Mouse (Mus musculus): ENCODE data around the gene Ano6. TPM values are rescaled to one million over a fixed set of nuclear protein-coding genes. Genes with fewer than 3 reads are reported as not detected.

Ano6 gene
- polyA plus RNA-seq, 1 experiment from 2014 or later: 16.2 TPM

GRCm38 (mm10) chr15:95804255-95804654 lies 13.6 kb downstream of the Ano6 start:
- Histone ChIP-seq H3K9me3 (ENCODE audit: control insufficient read depth, low read length) (no peaks in the 10 kb centered on the region), H3K4me2 (replicated peaks; ENCODE audit: low read depth) (0 out of 2 replicates have a peak overlapping the region, but pooled peaks have one; percentile 9), H3K27ac (replicated peaks) (peak overlapping the region; percentile 76), H3K9ac (ENCODE audit: low read length) (no peak overlapping the region), H3K4me3 (ENCODE audit: low read depth, low read length) (no peak overlapping the region), H3K4me1 (replicated peaks; ENCODE audit: control insufficient read depth, insufficient read depth) (peaks cover 12% of the 10 kb centered on the region), H3K27me3 (ENCODE audit: control insufficient read depth, insufficient read depth, low read length) (no peaks in the 10 kb centered on the region), H3K36me3 (ENCODE audit: control insufficient read depth, insufficient read depth, low read length) (no peaks in the 10 kb centered on the region)
- 11% methylated on average over 7 of the region's 7 CpGs for WGBS
- ATAC-seq (ENCODE audit: low FRiP score, low TSS enrichment) (peak; percentile 87), DNase-seq (ENCODE audit: low spot score) (peak; percentile 78)
- peak; percentile 28 for TF ChIP-seq CTCF (IDR thresholded peaks at IDR 0.05; ENCODE audit: low read depth)
- TF ChIP-seq EP300 (optimal IDR thresholded peaks at IDR 0.05): no peak

- Histone ChIP-seq H3K27ac (replicated peaks) (peak overlapping the region; percentile 76), H3K9ac (ENCODE audit: low read length) (no peak overlapping the region), H3K36me3 (ENCODE audit: control insufficient read depth, insufficient read depth, low read length) (no peaks in the 10 kb centered on the region), H3K4me3 (ENCODE audit: low read depth, low read length) (no peak overlapping the region), H3K4me2 (replicated peaks; ENCODE audit: low read depth) (no peak overlapping the region), H3K27me3 (ENCODE audit: control insufficient read depth, insufficient read depth, low read length) (no peaks in the 10 kb centered on the region), H3K4me1 (replicated peaks; ENCODE audit: control insufficient read depth, insufficient read depth) (peaks cover 12% of the 10 kb centered on the region), H3K9me3 (ENCODE audit: control insufficient read depth, low read length) (no peaks in the 10 kb centered on the region)
- TF ChIP-seq CTCF (IDR thresholded peaks at IDR 0.05; ENCODE audit: low read depth): no peak
- TF ChIP-seq EP300 (optimal IDR thresholded peaks at IDR 0.05): no peak
- WGBS: 37% methylated on average over 5 of the region's 5 CpGs
- DNase-seq (ENCODE audit: low spot score) (no peak), ATAC-seq (ENCODE audit: low FRiP score, low TSS enrichment) (peak; percentile 8; the same call in 1 of the 2 replicates)
These were observed 14.4 kb downstream of the Ano6 start for GRCm38 (mm10) chr15:95805022-95805471.

GRCm38 (mm10) chr15:95807908-95808307 lies 17.3 kb downstream of the Ano6 start:
- Histone ChIP-seq H3K27me3 (ENCODE audit: control insufficient read depth, insufficient read depth, low read length) (no peaks in the 10 kb centered on the region), H3K4me1 (replicated peaks; ENCODE audit: control insufficient read depth, insufficient read depth) (peaks cover 5% of the 10 kb centered on the region), H3K4me3 (ENCODE audit: low read depth, low read length) (no peak overlapping the region), H3K27ac (replicated peaks) (no peak overlapping the region), H3K36me3 (ENCODE audit: control insufficient read depth, insufficient read depth, low read length) (no peaks in the 10 kb centered on the region), H3K9me3 (ENCODE audit: control insufficient read depth, low read length) (no peaks in the 10 kb centered on the region), H3K4me2 (replicated peaks; ENCODE audit: low read depth) (no peak overlapping the region), H3K9ac (ENCODE audit: low read length) (no peak overlapping the region)
- ATAC-seq (ENCODE audit: low FRiP score, low TSS enrichment) (no peak), DNase-seq (ENCODE audit: low spot score) (no peak)
- no peak for TF ChIP-seq EP300 (optimal IDR thresholded peaks at IDR 0.05)
- no peak for TF ChIP-seq CTCF (IDR thresholded peaks at IDR 0.05; ENCODE audit: low read depth)
- WGBS: 65% methylated on average over 3 of the region's 3 CpGs

GRCm38 (mm10) chr15:95810357-95810761 lies 19.7 kb downstream of the Ano6 start:
- Histone ChIP-seq H3K4me2 (replicated peaks; ENCODE audit: low read depth) (no peak overlapping the region), H3K27ac (replicated peaks) (no peak overlapping the region), H3K4me3 (ENCODE audit: low read depth, low read length) (no peak overlapping the region), H3K4me1 (replicated peaks; ENCODE audit: control insufficient read depth, insufficient read depth) (no peaks in the 10 kb centered on the region; the same call in 1 of the 2 replicates), H3K9ac (ENCODE audit: low read length) (no peak overlapping the region), H3K36me3 (ENCODE audit: control insufficient read depth, insufficient read depth, low read length) (no peaks in the 10 kb centered on the region), H3K27me3 (ENCODE audit: control insufficient read depth, insufficient read depth, low read length) (no peaks in the 10 kb centered on the region), H3K9me3 (ENCODE audit: control insufficient read depth, low read length) (no peaks in the 10 kb centered on the region)
- no peak for DNase-seq (ENCODE audit: low spot score)
- peak; percentile 53 for ATAC-seq (ENCODE audit: low FRiP score, low TSS enrichment)
- no peak for TF ChIP-seq EP300 (optimal IDR thresholded peaks at IDR 0.05)
- no peak for TF ChIP-seq CTCF (IDR thresholded peaks at IDR 0.05; ENCODE audit: low read depth)
- WGBS: 65% methylated on average over 4 of the region's 4 CpGs

- 94% methylated on average over 8 of the region's 8 CpGs for whole genome bisulfite sequencing
- Histone ChIP-seq H3K36me3 (ENCODE audit: control insufficient read depth, insufficient read depth, low read length) (no peaks in the 10 kb centered on the region), H3K4me3 (ENCODE audit: low read depth, low read length) (no peak overlapping the region), H3K27me3 (ENCODE audit: control insufficient read depth, insufficient read depth, low read length) (no peaks in the 10 kb centered on the region), H3K9ac (ENCODE audit: low read length) (no peak overlapping the region), H3K4me1 (replicated peaks; ENCODE audit: control insufficient read depth, insufficient read depth) (no peaks in the 10 kb centered on the region), H3K4me2 (replicated peaks; ENCODE audit: low read depth) (no peak overlapping the region), H3K27ac (replicated peaks) (no peak overlapping the region), H3K9me3 (ENCODE audit: control insufficient read depth, low read length) (no peaks in the 10 kb centered on the region)
- no peak for ATAC-seq (ENCODE audit: low FRiP score, low TSS enrichment)
- TF ChIP-seq EP300 (optimal IDR thresholded peaks at IDR 0.05) (no peak), CTCF (IDR thresholded peaks at IDR 0.05; ENCODE audit: low read depth) (no peak)
- no peak for DNase-seq (ENCODE audit: low spot score)
These were observed 22.4 kb downstream of the Ano6 start for GRCm38 (mm10) chr15:95812821-95813571.

- Histone ChIP-seq H3K9ac (ENCODE audit: low read length) (no peak overlapping the region), H3K9me3 (ENCODE audit: control insufficient read depth, low read length) (no peaks in the 10 kb centered on the region), H3K4me1 (replicated peaks; ENCODE audit: control insufficient read depth, insufficient read depth) (no peaks in the 10 kb centered on the region), H3K27ac (replicated peaks) (no peak overlapping the region), H3K36me3 (ENCODE audit: control insufficient read depth, insufficient read depth, low read length) (no peaks in the 10 kb centered on the region), H3K27me3 (ENCODE audit: control insufficient read depth, insufficient read depth, low read length) (no peaks in the 10 kb centered on the region), H3K4me3 (ENCODE audit: low read depth, low read length) (no peak overlapping the region), H3K4me2 (replicated peaks; ENCODE audit: low read depth) (no peak overlapping the region)
- WGBS: 88% methylated on average over 3 of the region's 3 CpGs
- ATAC-seq (ENCODE audit: low FRiP score, low TSS enrichment): no peak
- no peak for DNase-seq (ENCODE audit: low spot score)
- TF ChIP-seq CTCF (IDR thresholded peaks at IDR 0.05; ENCODE audit: low read depth) (no peak), EP300 (optimal IDR thresholded peaks at IDR 0.05) (no peak)
These were observed 26.9 kb downstream of the Ano6 start for GRCm38 (mm10) chr15:95817501-95817900.

Measured in stomach, postnatal 0 days (tissue).